Mouse (Mus musculus) skeletal muscle tissue, adult 2 months (tissue): ENCODE measurements at regions not wholly inside any gene's neighbourhood (a gene's known extent, or its start where the extent isn't known, plus 50 kb on each side); places are given as distances from the start of the nearest gene placed in this dataset.

Experiments used
- DNase-seq: peaks from one replicate; pipeline ENCODE4 v3.0.0-alpha.2; 2012; ENCODE audit warnings: low read depth, low spot score

GRCm38 (mm10) chr1:193800998-193801397 lies 430.9 kb upstream of the Camk1g start:
- no peak for DNase-seq

DNA sequence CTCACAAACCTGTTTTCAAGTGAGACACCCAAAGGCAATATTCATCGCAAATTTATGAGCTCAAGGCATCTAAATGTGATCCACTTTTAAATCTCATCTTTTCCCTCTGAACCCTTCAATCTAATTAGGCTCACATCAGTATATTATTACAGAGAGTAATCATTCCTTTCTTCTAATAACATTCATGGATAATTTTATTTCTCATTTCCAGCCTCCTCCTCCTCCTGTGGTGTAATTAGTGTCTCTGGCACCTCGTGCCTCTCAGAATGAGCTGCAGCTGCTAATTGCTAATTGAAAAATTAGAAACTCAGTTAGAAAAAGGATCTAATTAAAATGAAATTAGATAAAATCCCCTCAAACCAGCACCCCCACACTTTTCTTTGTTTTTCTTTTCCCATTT lies 420.5 kb upstream of the Camk1g start:
- DNase-seq, result no peak

DNA sequence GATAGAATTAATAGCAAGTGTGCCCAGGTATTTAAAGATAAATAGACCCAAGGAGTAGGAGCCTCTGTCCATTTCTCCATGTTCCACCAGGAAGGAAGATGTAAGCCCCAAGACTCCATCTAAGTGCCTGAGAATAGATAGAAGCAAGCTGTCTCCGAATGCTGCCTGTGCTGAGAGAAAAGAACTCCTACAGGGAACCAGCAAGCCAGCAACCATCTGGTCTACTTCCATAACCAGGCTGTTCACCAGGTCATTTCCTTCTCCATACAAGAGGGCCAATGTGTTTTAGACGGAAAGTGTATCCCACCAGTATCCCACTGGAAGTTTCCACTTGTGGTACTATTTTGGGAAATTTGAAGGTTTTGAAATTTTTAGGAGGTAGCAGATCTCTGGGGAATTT lies 418.4 kb upstream of the Camk1g start:
- no peak for DNase-seq

DNA sequence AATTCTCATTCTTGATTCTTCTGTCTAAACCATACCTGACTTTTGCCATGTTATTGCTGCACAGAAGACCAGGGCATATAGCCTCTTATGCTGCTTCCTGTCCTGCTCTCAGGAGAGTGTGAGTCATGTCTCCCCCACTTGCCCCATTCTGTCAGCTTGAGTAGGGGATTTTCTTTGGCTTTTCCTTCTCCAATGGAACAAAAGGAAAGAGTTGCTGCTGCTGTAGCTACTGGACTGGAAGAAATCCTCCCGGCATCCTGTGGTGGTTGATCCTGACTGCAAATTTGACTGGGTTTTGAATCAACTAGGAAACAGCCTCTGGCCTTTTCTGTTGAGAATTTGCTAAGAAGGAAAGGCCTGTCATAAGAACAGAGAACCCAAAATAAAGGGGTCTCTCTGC lies 417.3 kb upstream of the Camk1g start:
- DNase-seq, result no peak

- no peak for DNase-seq
Measured at GRCm38 (mm10) chr1:193784966-193785365, 414.9 kb upstream of the Camk1g start.

DNA sequence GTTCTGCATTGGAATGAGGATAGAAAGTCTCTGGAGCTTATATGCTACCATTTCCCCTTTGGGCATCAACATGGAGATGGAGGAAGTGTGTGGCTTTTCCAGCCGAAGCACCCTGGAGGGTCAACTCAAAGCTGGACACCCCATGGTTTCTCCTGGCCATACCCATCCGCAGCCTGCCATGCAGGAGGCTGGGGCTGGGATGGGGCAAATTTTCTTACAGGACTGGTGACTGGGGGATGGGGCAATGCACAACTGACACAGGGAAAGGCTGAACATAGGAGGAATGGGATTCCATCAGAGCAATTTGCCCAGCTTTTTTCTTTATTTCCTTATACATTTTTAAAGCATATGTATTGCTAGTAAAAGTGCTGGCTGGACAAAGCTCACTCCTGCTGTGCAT lies 414.4 kb upstream of the Camk1g start:
- DNase-seq, result no peak

DNA sequence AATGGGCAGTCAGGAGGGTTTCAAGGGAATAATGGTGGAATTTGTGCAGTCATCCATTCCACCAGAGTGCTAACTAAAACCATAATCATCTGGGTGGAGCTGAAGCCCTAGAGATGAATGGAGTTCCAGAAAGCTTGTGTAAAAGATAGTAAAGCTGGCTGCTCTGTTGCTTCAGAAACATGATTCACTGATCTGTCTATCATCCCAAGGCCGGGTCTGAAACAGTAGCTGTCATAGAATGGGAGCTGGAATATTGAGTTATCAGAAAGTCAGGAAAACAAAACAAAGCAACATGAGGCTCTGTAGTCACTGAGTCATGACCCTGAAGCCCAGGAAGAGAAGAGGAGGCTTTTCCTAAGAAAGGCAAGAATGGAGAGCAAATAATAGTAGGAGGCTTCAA lies 408.1 kb upstream of the Camk1g start:
- no peak for DNase-seq

DNA sequence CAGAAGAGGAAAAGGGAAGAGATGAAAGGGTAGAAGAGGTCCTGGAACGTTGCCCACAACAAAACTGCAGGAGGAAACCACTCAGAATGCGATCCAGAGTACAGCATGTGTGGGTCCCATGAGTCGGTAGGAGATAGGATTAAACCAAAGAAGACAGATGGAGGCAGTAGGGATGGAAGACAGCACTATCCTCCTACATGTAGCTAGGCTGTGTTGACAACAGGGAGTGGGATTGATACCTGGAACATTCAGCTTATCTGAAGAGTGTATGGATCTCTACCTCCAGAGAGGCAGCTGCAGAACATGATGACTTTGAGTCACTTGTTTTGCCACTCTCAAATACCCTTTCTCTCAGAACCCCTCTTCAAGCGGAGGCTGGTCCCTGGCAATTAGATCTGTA lies 399.4 kb upstream of the Camk1g start:
- no peak for DNase-seq

DNA sequence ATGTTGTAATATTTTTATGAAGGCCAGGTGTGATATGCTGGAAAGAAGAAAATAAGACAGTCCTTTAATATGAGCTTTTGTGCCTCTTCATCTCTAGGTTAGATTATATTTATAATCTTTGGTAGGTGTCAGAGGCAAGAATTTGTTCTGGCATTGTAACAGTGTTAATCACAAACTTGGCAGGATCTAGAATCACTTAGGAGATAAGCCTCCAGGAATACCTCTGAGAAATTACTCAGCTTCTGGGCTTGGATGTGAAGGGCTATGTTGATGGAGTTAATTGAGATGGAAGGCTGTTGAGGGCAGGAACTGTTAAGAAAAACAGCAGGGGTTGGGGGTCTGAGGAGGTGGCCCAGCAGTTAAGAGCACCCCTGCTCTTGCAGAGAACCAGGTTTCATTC lies 394.0 kb upstream of the Camk1g start:
- DNase-seq, result no peak

DNA sequence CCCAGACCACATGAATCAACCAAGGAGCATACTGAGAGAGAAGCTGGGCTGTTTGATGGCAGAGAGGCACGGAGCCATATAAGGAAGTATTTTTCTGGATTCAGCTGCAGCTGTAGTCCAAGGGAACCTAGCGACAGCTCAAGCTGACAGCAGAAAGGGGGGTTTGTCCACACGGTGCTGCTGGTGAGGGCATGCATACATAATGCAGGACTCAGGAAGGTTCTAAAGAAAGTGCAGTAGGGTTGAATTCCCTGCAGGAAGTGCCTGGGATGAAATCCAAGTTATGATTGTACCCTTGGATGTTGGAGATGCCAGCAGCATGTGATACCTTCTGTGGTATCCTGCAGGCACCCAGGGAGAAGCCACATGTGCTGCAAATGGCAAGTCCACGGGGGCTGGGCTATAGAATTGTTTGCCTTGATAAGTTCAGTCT lies 381.7 kb upstream of the Camk1g start:
- no peak for DNase-seq

DNA sequence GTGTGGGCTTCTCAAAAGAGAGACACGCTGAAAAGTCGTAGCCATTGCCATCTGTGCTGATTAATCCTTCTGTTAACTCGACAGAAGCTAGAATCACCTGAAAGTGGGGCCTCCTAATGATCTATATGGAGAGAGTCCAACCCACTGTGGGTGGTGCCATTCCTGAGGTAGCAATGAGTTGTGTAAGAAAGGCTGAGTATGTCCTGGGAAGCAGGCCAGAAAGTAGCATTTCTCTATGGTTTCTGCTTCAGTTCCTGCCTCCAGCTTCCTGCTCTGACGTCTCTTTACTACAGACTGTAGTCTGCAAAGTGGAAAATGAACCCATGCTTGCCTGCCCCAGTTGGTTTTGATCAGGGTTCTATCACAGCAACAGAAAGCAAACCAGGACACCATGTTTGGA lies 380.8 kb upstream of the Camk1g start:
- no peak for DNase-seq

GRCm38 (mm10) chr1:193747426-193747960 lies 377.4 kb upstream of the Camk1g start:
- no peak for DNase-seq

- no peak for DNase-seq
Measured at GRCm38 (mm10) chr1:193742688-193743087, 372.6 kb upstream of the Camk1g start.

- DNase-seq, result no peak
Measured at GRCm38 (mm10) chr1:193738821-193739220, 368.7 kb upstream of the Camk1g start.

DNA sequence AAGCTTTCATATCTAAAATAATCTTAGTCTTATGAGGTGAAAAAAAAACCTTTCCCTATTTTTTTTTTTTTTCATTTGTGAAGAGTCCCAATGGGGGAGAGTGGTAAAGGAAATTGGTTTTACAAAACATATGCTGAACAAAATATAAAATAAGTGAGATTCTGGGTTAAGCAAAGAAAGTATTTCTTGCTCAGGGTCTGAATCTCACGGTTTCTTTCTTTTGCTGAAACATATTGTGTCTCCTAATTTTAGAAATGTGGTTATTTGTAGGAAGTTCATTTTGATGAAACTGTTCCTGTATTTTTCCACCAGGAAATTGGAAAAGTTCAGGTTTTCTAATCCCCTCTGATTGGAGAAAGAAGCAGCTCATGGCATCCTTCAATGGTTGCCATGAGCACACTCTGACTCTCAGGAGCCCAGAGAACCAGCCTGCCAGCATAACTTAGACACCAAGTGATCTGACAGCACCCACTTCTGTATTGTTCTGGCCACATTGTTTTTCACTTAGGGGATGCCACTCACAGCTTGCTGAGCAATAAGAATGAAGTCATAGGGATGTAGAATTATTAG lies 365.9 kb upstream of the Camk1g start:
- DNase-seq, result no peak

DNA sequence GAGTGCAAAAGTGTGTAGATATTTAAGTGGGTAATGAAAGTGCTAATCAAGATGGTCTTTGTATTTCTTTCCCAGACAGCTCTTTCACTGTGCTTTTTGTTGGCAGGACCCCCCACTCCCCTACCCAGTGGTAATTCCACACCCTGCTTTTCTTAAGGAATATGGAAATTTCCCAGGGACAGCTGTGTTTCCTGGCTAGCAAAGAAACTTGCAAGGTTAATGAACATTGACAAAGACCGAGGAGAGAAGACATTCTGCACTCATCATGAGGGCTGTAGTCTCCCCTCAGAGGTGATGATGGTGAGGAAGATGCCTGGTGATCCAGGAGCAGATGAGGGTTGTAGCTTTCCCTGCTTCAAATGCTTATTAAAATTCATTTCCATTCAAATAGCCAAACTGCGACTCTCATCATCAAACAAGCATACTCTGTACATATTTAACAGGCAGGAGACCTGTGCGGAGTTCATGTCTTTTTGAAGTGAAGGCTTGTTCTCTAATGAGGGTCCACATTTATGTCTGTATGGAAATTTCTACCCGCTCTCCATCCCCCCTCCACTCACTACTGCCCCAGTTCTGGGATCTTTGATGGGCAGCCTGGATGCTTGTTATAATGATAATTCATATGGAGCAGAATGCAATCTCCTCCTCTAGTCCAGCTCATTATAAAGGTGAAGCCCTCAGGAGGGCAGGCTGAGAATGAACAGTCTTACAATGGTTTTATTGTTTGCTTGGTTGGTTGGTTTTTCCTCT lies 364.1 kb upstream of the Camk1g start:
- DNase-seq, result no peak

GRCm38 (mm10) chr1:193733402-193733801 lies 363.3 kb upstream of the Camk1g start:
- no peak for DNase-seq

DNA sequence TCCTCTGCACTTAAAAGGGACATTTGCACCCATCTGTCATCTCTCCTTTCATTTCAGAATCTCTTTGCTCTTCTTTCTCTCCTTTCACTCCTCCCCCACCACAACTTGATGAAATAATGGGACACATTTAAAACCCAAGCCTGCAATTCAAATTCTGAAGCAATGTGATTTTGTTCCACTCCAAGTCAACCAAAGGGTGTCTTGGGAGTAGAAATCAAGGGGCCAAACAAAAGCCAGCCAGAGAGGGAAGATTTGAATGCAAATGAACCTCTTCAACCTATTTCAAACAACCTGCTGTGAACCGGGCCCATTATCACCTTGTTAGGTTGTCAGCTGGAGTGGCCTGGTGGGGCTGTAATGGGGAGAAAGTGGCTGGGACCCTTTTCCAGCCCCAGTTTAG lies 362.0 kb upstream of the Camk1g start:
- no peak for DNase-seq

GRCm38 (mm10) chr1:193721850-193722249 lies 351.8 kb upstream of the Camk1g start:
- DNase-seq, result no peak

DNA sequence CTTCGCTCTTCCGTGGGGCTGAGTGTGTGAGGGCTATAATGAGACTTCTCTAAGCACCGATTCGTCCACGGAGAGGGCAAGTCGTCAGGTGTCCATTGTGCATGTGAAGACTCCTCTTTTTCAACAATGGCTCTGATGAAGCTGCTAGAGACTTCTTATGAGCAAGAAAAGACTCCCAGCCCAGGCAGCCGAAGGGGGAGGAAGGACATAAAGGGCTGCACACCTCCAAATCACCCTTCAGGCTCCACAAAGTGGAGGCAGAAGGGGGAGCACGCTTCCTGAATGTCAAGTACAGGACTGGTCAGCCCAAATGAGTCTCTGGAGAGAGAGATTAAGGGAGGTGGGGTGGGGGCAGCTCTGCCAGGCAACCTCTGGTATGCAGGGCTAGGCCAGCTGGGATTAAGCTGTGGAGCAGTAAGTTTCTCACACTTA lies 350.3 kb upstream of the Camk1g start:
- no peak for DNase-seq

- no peak for DNase-seq
Measured at GRCm38 (mm10) chr1:193715328-193715727, 345.2 kb upstream of the Camk1g start.

DNA sequence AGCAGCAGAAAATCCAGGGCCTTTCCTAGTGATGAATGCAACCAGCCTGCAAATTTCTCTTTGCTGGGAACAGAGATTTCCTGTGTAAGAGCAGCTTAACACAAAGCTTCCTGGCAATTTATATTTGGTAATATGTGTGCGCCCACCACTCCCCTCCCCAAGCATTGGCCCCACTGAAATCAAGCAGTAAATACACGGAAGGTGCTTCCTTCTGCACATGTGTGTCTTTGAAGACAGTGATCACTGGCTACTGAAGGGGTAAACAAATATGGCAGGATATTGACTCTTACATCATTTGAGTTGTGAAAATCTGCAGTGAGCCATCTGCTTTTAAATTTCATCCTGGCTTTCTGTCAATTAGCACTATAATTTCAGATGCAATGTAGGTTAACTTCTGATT lies 344.5 kb upstream of the Camk1g start:
- DNase-seq, result no peak

- no peak for DNase-seq
Measured at GRCm38 (mm10) chr1:193705205-193705604, 335.1 kb upstream of the Camk1g start.
